Mouse (Mus musculus) heart, postnatal 0 days (tissue): ENCODE data around the gene Ppp1r12a.

Source experiments
- CTCF ChIP-seq: IDR thresholded peaks from 2 replicates; pipeline ENCODE4 v1.5.1; 2016; ENCODE audit warnings: antibody characterized with exemption, control low read depth, low read depth
- EP300 ChIP-seq: IDR thresholded peaks from 2 replicates; pipeline ENCODE4 v1.6.1; 2016; ENCODE audit warnings: antibody characterized with exemption, low read depth

DNA sequence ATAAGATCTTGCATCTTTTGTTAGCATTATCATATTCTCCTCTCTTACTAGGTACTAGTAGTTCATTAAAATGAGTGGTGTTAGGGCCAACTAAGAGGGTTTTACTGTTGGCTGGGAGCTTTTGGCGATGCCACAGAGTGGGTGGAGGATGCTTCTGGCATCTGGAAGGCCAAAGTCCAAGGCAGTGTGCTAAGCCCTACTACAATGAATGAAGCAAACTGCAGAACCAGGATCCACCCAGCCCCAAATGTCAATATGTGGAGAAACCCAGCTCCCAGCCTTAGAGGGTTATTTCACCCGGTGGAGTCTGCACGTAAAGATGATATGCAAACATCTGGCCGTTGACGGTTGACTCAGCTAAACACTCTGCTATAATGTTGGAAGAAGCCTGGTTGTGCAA, 167.8 kb downstream of the Ppp1r12a start:
- TF ChIP-seq CTCF (no peak), EP300 (no peak)
